Mouse (Mus musculus): ENCODE data around the gene Elp6.
"Not testable (repeated sequence)": the region's sequence is repeated elsewhere in the genome, so short reads cannot be mapped to it uniquely, and the experiment has no call there.

Elp6 gene

GRCm38 (mm10) chr9:110316503-110316902 is 11.5 kb downstream of the Elp6 start:
- DNase-seq (ENCODE audit: low spot score in 2 of 2), result no peak

DNA sequence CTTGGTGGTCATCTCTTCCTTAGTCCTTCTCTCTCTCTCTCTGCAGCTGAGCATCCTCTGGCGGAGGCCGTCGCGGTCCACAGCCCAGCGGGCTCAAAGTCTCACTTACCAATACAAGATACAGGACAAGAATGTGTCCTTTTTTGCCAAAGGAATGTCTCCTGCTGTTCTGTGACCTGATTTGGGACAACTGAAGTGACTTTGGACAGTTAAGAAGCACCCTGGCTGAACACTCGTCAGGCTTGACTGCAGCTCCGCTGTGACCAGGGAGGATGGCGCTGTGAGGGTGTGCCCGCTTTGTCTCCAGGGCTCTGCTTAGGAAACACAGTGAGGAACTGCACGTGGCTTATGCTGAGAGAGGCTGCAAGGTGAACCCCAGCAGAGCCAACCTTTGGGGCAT is 15.8 kb downstream of the Elp6 start:
- DNase-seq (ENCODE audit: low spot score in 2 of 2), result no peak

- DNase-seq (ENCODE audit: low spot score in 2 of 2), result no peak
These were observed 18.0 kb downstream of the Elp6 start for GRCm38 (mm10) chr9:110322972-110323371.

GRCm38 (mm10) chr9:110324181-110324580 is 19.2 kb downstream of the Elp6 start:
- no peak for DNase-seq (ENCODE audit: low spot score in 2 of 2)

DNA sequence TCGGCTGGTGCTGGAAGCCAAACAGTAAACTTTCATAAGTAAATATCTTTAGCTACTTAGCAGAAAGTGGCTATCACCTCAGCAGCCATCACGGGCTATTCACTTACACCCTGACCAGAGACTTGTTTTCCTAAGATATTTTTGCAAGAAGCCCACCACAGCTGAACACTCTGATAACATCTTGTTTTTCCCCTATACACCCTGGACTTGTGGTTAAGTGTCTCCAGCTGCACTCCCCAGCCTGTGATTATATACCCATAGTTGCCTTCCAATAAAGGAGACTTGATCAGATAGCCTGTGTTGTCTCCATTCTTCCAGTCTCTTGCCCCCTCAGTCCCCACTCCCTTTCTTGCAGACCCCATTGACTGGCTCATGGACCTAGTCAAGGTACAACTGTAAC is 23.2 kb downstream of the Elp6 start:
- no peak for DNase-seq (ENCODE audit: low spot score in 2 of 2)

DNA sequence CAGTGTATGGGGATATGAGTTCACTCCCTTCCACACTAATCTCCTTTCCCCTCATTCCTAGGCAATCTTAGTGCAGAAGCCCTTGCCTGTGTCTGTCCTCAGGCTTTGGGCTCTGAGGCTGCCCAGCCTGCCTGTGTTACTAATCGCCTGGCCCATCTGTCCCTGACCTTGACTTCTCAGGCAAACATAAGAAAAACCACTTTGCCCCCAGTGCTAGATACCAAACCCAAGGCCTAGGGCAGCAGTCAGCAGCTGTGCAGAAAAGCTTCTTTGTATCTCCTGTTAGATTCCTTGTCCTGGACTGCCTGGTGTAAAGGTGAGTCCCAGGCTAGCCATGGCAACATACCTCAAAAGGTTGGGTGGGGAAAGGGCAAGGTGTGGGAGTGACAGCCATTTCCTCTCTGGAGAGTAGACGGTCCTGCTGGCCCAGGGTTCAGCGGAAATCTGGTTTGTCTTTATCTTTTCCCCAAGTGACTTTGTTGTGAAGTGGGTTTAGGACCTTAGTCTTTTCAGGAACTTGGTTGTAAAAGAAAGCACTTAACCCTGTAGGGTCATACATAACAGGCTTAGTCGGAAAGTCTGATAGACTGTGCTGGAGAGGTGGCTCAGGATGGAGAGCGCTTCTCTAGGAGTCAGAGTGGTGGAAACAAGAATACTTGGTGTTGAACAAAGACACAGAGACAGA is 24.1 kb downstream of the Elp6 start:
- no peak for DNase-seq (ENCODE audit: low spot score in 2 of 2)

DNA sequence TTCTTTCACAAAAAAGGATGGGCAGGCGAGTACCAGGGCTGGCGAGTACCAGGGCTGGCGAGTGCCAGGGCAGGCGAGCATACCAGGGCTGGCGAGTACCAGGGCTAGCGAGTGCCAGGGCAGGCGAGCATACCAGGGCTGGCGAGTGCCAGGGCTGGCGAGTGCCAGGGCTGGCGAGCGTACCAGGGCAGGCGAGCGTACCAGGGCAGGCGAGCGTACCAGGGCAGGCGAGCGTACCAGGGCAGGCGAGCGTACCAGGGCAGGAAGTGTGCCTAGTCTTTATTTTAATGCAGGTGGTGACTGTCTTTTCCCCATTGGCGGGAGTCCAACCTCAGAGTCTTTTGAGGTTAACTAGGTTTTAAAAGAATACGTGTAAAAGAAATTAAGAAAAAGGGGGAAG is 24.7 kb downstream of the Elp6 start:
- no peak for DNase-seq (ENCODE audit: low spot score in 2 of 2)

- no peak for DNase-seq (ENCODE audit: low spot score in 2 of 2)
These were observed 25.4 kb downstream of the Elp6 start for GRCm38 (mm10) chr9:110330341-110330740.

DNA sequence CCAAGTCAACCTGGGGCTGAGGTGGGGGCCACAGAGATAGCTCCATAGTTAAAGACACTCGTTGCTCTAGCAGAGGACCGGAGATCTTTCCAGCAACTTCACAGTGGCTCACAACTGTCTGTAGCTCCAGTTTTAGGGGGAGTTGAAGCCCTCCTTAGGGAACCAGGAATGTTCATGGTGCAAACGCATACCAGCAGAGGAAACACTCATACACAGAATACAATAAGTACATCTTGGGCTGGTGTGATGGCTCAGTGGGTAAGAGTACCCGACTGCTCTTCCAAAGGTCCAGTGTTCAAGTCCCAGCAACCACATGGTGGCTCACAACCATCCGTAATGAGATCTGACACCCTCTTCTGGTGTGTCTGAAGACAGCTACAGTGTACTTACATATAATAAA is 25.9 kb downstream of the Elp6 start:
- DNase-seq (ENCODE audit: low spot score in 2 of 2), result not testable (repeated sequence)

- peak; percentile 93 to 98 for DNase-seq (ENCODE audit: low spot score in 2 of 2)
These were observed 28.3 kb downstream of the Elp6 start, which contains the start of gene Scap for GRCm38 (mm10) chr9:110333135-110333895. Scap (plus strand) TSS chr9:110333288.

DNA sequence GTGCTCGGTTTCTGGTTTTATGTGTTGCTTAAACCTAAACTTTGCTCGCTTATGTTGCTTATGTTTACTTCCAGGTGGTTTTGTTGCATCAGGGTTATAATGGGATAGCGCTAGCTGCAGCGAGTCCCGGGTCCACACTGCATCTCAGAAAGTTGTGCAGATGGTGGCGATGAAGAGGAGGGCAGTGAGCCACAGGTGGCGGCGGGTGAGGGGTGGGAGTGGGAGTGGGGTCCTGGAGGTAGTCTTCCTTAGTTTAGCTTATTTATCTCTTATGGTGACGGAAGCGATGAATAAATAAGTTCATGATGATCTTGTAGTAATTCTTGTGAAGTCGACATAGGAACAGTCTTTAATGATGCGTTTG is 28.9 kb downstream of the Elp6 start:
- no peak for DNase-seq (ENCODE audit: low spot score in 2 of 2)

DNA sequence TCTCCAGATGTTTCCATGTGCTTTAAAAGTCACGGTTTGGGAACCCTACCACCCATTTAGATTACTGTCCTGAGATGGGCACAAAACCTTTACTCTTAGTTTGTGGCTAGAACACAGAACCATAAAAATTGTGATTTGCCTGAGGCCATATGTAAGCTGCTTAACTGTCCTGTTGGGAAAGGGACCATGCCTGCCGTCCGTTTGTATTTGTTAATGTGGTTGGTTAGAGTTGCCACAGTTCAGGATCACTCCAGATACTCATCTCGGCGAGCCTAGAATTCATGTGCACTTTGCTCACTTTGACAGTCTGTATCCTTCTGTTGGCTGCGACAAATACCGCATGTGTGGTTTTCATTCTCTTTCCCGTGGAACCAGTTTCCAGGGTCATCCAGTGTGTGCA is 29.9 kb downstream of the Elp6 start:
- DNase-seq (ENCODE audit: low spot score in 2 of 2), result no peak

- no peak for DNase-seq (ENCODE audit: low spot score in 2 of 2)
These were observed 35.2 kb downstream of the Elp6 start for GRCm38 (mm10) chr9:110340037-110340750.

- no peak for DNase-seq (ENCODE audit: low spot score in 2 of 2)
These were observed 37.0 kb downstream of the Elp6 start for GRCm38 (mm10) chr9:110342008-110342407.

DNA sequence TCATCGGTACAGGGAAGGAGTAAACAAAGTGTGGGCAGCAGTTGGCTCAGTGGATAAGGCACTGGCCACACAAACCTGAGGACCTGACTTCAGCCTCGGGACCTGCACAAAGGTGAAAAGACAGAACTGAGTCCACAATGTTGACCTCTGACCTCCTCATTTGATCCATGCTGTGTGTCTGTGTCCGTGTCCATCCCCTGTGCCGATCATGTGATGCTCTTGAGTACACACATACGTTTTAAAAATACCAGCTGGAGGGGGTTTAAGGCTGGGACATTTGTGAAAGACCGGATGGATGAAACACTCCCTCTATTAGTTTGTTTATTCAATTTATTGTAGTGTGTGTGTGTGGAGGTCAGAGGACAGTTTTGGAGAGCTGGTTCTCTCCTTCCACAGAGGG is 38.8 kb downstream of the Elp6 start:
- no peak for DNase-seq (ENCODE audit: low spot score in 2 of 2)

DNA sequence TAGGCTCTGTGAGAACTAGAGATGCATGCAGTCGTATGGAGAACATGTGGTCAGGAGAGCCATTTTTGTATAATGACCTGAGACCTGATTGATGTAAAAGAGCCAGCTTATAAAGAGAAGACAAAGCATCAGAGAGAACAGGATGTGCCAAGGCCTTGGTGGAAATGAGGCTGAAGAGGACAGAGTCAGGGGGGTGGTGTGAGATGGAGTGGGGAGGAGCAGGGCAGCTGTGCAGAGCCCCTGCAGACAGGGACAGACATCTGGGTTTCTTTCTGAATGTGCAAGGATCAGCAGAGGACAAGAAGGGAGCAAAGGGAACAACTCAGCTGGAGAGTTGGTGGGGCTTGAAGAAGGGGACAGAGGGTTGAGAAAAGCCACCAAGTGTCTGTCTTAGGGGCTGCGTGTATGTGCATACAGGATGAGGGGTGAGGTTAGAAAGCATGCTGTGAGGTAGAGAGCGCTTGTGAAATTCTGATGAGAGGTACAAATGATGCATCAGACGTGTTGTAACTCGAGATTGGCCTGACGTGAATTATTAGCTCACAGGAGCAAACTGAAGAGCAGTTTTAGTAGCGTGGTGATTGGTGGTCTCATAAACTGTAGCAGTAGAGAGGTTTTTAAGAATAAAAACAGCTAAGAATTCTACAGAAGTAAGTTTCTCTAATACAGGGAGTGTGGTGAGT is 40.2 kb downstream of the Elp6 start:
- DNase-seq (ENCODE audit: low spot score in 2 of 2), result no peak

- no peak for DNase-seq (ENCODE audit: low spot score in 2 of 2)
These were observed 43.9 kb downstream of the Elp6 start for GRCm38 (mm10) chr9:110348899-110349298.

- DNase-seq (ENCODE audit: low spot score in 2 of 2), result no peak
These were observed 45.2 kb downstream of the Elp6 start for GRCm38 (mm10) chr9:110350188-110350587.

DNA sequence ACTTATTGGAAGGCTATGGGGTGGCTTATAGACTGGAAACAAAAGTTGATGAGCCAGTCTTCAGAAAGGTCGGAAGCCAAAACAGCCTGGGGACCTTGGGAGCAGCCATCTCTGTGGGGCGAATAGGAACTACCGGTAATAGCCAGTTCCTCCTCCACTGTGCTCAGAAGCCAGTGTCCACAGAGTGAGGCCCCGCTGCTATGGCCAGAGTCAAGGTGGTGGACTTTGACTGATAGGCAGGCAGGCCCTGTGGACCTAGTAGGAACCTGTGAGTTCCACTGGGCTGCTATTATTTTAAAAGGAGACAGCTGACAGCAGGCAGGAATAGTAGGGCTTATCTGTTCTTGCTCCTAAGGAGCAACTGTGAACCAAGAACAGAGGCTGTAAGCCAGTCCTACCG is 45.6 kb downstream of the Elp6 start:
- DNase-seq (ENCODE audit: low spot score in 2 of 2), result no peak

- DNase-seq (ENCODE audit: low spot score in 2 of 2), result no peak
These were observed 46.4 kb downstream of the Elp6 start for GRCm38 (mm10) chr9:110351350-110351749.

GRCm38 (mm10) chr9:110351932-110352632 is 47.1 kb downstream of the Elp6 start:
- no peak for DNase-seq (ENCODE audit: low spot score in 2 of 2)

- DNase-seq (ENCODE audit: low spot score in 2 of 2), result no peak
These were observed 53.4 kb downstream of the Elp6 start for GRCm38 (mm10) chr9:110358341-110358740.
